Mouse (Mus musculus): Measurements from ENCODE around the gene Ctdsp2.

- TF ChIP-seq CTCF (IDR thresholded peaks at IDR 0.05; ENCODE audit: extremely low read depth, insufficient read depth, insufficient read length, insufficient replicate concordance) = no peak
- TF ChIP-seq POLR2A (IDR thresholded peaks at IDR 0.05; ENCODE audit: low read depth, low read length) = no peak
Measured at GRCm38 (mm10) chr10:126979121-126979635, 661 bp downstream of the Ctdsp2 start.

Measured in spleen, adult 2 months (tissue).